In genomic region chr2:45109951-45110756, GRCm38 (mm10) we compare ENCODE assay signal across 8 mouse cellular contexts. TPM values are rescaled to one million over a fixed set of nuclear protein-coding genes. Genes with fewer than 3 reads are reported as not detected.
DNase-seq lines count a peak whose midpoint lies in the region; ATAC-seq and TF ChIP-seq lines count a peak whose summit lies in the region.

No protein-coding gene starts in this region.

- no peaks in the 10 kb centered on the region for H3K9me3 ChIP-seq in ES-E14 (ENCODE audit: control insufficient read depth, insufficient read depth, low read depth, low read length)
- H3K9me3 ChIP-seq in embryonic facial prominence, embryonic 10.5 days = no peaks in the 10 kb centered on the region
- no peaks in the 10 kb centered on the region for H3K9me3 ChIP-seq in heart, embryonic 14.5 days (ENCODE audit: control insufficient read depth, low read length)
- H3K9me3 ChIP-seq in kidney, embryonic 16.5 days (ENCODE audit: low read length) = no peaks in the 10 kb centered on the region

- no peaks in the 10 kb centered on the region for H3K36me3 ChIP-seq in ES-E14 (ENCODE audit: control insufficient read depth, insufficient read depth, low read length, poor library complexity, severe bottlenecking)
- H3K36me3 ChIP-seq in embryonic facial prominence, embryonic 10.5 days (replicated peaks) = 0 out of 2 replicates have a peak, but pooled peaks cover 5% of the 10 kb centered on the region
- peaks cover 7% of the 10 kb centered on the region; the same call in 1 of the 2 replicates for H3K36me3 ChIP-seq in heart, embryonic 14.5 days (ENCODE audit: control insufficient read depth, insufficient read depth, low read length)
- H3K36me3 ChIP-seq in kidney, embryonic 16.5 days (ENCODE audit: insufficient read depth, low read length) = no peaks in the 10 kb centered on the region

- H3K4me2 ChIP-seq in heart, embryonic 14.5 days (ENCODE audit: low read length) = peak overlapping the region; percentile 78
- peak overlapping the region; percentile 70 for H3K4me2 ChIP-seq in kidney, embryonic 16.5 days (replicated peaks; ENCODE audit: low read depth, low read length)

- peak; percentile 31 for ATAC-seq in heart, embryonic 14.5 days (ENCODE audit: insufficient number of reproducible peaks, insufficient read depth, low FRiP score, low read depth)
- ATAC-seq in kidney, embryonic 16.5 days (ENCODE audit: low FRiP score, low TSS enrichment) = peak; percentile 14

- in situ Hi-C loops in ES-E14 (cut with MboI; ENCODE audit: low sequenced_read_pairs in 2 of 2, unreplicated experiment in 2 of 2) = no loop called here

- DNase-seq in 3134 (ENCODE audit: extremely low read depth, insufficient read length, low spot score) (peak; percentile 82), ES-E14 (ENCODE audit: low read depth, low spot score) (no peak)
- DNase-seq in embryonic facial prominence, embryonic 10.5 days (ENCODE audit: low spot score) = no peak
- DNase-seq in lung, postnatal 25 days (ENCODE audit: low spot score) = peak; percentile 58
- peak; percentile 65 for DNase-seq in retina, embryonic 14.5 days (ENCODE audit: low spot score)
- DNase-seq in right cerebral cortex, postnatal 4 days = no peak

- no peaks in the 10 kb centered on the region; a peak in 1 of 4 replicates for H3K4me1 ChIP-seq in ES-E14 (ENCODE audit: control insufficient read depth in 2 of 2, insufficient read depth in 2 of 2, low read length in 2 of 2, poor library complexity in 1 of 2)
- H3K4me1 ChIP-seq in embryonic facial prominence, embryonic 10.5 days = peaks cover 75% of the 10 kb centered on the region
- H3K4me1 ChIP-seq in heart, embryonic 14.5 days (ENCODE audit: control insufficient read depth in 2 of 2, insufficient read depth in 2 of 2, low read length in 2 of 2) = peaks cover 15 to 36% of the 10 kb centered on the region in 2 experiments
- H3K4me1 ChIP-seq in kidney, embryonic 16.5 days (ENCODE audit: insufficient read depth, low read length) = peaks cover 26% of the 10 kb centered on the region

- peak overlapping the region; percentile 69 to 87 for H3K4me3 ChIP-seq in ES-E14 (ENCODE audit: insufficient read depth in 1 of 2, low read depth in 1 of 2, low read length in 2 of 2, poor library complexity in 1 of 2, severe bottlenecking in 1 of 2)
- H3K4me3 ChIP-seq in embryonic facial prominence, embryonic 10.5 days = peak overlapping the region; percentile 96
- H3K4me3 ChIP-seq in heart, embryonic 14.5 days (ENCODE audit: control insufficient read depth in 1 of 2, insufficient read depth in 1 of 2, low read depth in 1 of 2, low read length in 2 of 2) = peak overlapping the region; percentile 92 to 98
- H3K4me3 ChIP-seq in kidney, embryonic 16.5 days (ENCODE audit: low read length) = peak overlapping the region; percentile 81

- H3K27ac ChIP-seq in ES-E14 (ENCODE audit: insufficient read depth, low read depth, low read length, poor library complexity, severe bottlenecking) = no peak overlapping the region
- H3K27ac ChIP-seq in embryonic facial prominence, embryonic 10.5 days (replicated peaks) = peak overlapping the region; percentile 99
- peak overlapping the region; percentile 96 for H3K27ac ChIP-seq in heart, embryonic 14.5 days (replicated peaks in 1 of 2; ENCODE audit: control insufficient read depth in 1 of 2, insufficient read depth in 1 of 2, low read depth in 2 of 2, low read length in 2 of 2)
- peak overlapping the region; percentile 97 for H3K27ac ChIP-seq in kidney, embryonic 16.5 days (ENCODE audit: low read length)

- H3K9ac ChIP-seq in ES-E14 (ENCODE audit: insufficient read depth, low read depth, low read length, poor library complexity, severe bottlenecking) = peak overlapping the region; percentile 16; the same call in 1 of the 2 replicates
- H3K9ac ChIP-seq in heart, embryonic 14.5 days (ENCODE audit: low read length) = peak overlapping the region; percentile 99
- peak overlapping the region; percentile 96 for H3K9ac ChIP-seq in kidney, embryonic 16.5 days (replicated peaks; ENCODE audit: low read length)

- under 1% methylated on average over 54 of the region's 54 CpGs for WGBS in embryonic facial prominence, embryonic 10.5 days
- WGBS in heart, embryonic 14.5 days = under 1% methylated on average over 54 of the region's 54 CpGs
- WGBS in kidney, embryonic 16.5 days = 1% methylated on average over 54 of the region's 54 CpGs

- peaks cover 44% of the 10 kb centered on the region for H3K27me3 ChIP-seq in embryonic facial prominence, embryonic 10.5 days (replicated peaks; ENCODE audit: low read depth, poor library complexity, severe bottlenecking)
- H3K27me3 ChIP-seq in heart, embryonic 14.5 days (ENCODE audit: control insufficient read depth, insufficient read depth, low read length) = no peaks in the 10 kb centered on the region
- peaks cover 3% of the 10 kb centered on the region; the same call in 1 of the 2 replicates for H3K27me3 ChIP-seq in kidney, embryonic 16.5 days (ENCODE audit: insufficient read depth, low read length)

TF ChIP-seq in ES-E14, 5 proteins besides CTCF, POLR2A, EP300 and RAD21:
- no peak for TF ChIP-seq CHD2 (IDR thresholded peaks at IDR 0.05; ENCODE audit: low read depth, low read length)

RNA-seq across cellular contexts. Expression of gene Zeb2, which starts 7.0 kb away (rescaled TPM):
- 4.4 and 11.9 TPM in 2 replicates for total RNA-seq in ES-E14 (2012; rRNA removed)
- polyA plus RNA-seq in embryonic facial prominence, embryonic 10.5 days (2016; fragmentation: Nextera tagmentation; extraction: Ambion mirVana) = 20.9 and 27.8 TPM in 2 replicates
- polyA plus RNA-seq in heart, embryonic 14.5 days (2014; fragmentation: Nextera tagmentation; extraction: Ambion mirVana) = 22.0 and 22.2 TPM in 2 replicates
- polyA plus RNA-seq in kidney, embryonic 16.5 days (2015; fragmentation: Nextera tagmentation; extraction: Ambion mirVana) = 49.3 and 57.6 TPM in 2 replicates

Comparison
In these comparisons a context has a peak if more than half of its experiments do, and no peak if none do; other contexts are left out.
1. DNase-seq: peak in 3134 (single experiment), lung, postnatal 25 days (single experiment) and retina, embryonic 14.5 days (single experiment); none in ES-E14 (single experiment), embryonic facial prominence, embryonic 10.5 days (single experiment) and right cerebral cortex, postnatal 4 days (single experiment).
2. H3K9ac ChIP-seq: peak in every context shown above with its lines; median percentile 99 in heart, embryonic 14.5 days; 96 in kidney, embryonic 16.5 days; 16 in ES-E14.
3. Peak in every context shown above with its lines, with median percentiles within 50 percentile points of each other: H3K4me3 ChIP-seq.